Mouse (Mus musculus) right cerebral cortex, adult 2 months (tissue): Measurements from ENCODE around the gene Oprm1.
A peak's percentile ranks its signal among the peaks of the same experiment; 100 is the strongest.

ENCODE experiments used
- DNase-seq, 2 experiments: peaks; one replicate each; pipeline ENCODE4 v3.0.0; 2021 to 2022; ENCODE audit warnings: low spot score in 2 of 2

The Oprm1 gene

DNA sequence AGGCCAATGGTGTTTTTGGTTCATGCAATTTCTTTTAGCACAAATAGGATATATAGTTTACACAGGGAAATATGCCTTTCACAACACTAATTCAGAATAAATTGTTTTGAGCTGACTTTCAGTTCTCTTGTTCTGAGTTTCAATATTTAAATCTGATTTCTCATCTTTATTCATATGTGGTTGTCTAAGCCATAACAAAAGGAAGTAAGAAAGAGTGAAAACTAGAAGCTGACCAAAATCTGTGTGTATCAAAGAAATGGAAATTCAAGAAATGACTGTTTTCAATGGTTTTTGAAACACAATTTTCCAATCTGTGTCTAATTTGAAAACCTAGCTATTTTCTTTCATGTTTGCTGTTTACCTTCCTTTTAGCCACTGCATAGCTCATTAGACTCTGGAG lies 282.7 kb downstream of the Oprm1 start:
- DNase-seq, result no peak

DNA sequence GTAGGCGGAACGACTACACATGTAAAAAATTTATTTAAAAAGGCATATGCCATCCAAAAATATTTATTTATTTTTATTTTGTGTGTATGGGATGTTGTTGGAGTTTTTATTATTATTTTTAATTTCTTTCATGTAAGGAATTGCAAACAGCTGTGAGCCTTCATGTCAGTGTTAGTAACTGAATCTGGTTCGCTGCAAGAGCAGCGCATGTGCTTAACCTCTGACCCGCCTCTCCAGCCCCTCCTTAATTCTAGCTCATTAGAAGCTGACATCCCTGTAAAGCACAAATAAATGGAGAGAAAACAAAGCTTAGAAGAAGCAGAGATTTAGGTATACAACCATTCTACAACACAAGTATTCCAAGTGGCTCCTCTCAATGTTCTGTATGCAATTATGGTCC lies 285.6 kb downstream of the Oprm1 start:
- no peak for DNase-seq

DNA sequence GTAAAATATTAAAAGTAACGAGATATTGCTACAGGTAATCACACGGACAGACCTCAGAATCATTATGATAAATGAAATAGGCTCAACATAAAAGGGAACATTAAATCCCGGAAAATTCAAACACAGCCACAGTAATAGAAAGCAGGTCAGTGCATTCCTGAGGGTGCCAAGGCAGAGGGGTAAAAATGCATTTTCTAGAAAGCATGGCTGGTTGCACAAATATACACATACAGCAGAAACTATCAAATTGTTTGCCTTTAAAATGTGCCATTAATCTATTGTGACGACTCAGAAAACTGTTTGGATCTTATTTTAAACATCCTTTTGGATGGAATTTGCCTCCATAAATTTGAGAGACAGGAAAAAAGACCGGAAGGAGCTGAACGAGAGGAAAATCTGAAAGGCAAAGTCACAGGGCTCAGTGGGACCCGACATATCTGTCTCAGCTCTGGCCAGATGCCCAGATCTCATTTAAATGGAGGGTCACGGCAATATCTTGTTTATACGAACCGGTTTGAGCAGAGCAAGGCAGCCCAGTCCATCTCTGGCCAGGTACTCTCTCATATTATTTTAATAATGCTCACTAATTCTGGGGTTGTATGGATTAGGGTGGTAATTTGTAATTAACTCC lies 289.1 kb downstream of the Oprm1 start:
- no peak for DNase-seq

DNA sequence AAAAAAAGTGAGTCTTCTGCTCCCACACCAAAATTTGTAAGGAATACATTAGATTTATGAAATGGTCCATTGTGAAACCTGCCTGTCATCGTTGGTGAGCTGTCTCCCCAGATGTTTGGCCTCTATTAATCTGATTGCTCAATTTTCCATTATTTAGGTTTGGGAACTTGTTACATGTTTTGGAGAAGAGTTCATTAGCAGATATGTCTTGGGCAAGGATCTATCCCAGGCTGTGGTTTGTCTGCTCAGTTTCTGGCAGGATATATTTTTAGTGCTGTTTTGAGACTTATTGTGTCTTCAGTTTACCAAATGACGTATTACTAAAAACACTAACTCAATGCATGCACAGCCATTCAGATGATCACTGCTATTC lies 289.6 kb downstream of the Oprm1 start:
- no peak for DNase-seq

DNA sequence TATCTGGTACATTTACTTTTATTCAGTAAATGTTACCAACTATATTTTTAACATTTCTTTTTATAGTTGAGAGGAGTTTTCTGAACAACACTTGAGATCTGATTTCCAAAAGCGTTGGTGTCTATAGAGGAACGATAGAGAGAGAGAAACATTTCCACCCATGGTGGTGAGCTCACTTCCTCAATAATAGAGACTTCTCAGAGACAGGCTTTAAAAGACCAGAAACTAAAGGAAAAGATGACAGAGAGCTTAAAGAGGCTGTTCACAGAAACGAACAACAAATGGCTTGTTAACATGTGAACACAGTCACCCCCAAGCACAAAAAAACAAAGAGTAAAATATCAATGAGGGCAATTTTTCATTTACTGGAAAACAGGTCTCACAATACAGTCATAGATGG lies 291.6 kb downstream of the Oprm1 start:
- DNase-seq, result no peak

DNA sequence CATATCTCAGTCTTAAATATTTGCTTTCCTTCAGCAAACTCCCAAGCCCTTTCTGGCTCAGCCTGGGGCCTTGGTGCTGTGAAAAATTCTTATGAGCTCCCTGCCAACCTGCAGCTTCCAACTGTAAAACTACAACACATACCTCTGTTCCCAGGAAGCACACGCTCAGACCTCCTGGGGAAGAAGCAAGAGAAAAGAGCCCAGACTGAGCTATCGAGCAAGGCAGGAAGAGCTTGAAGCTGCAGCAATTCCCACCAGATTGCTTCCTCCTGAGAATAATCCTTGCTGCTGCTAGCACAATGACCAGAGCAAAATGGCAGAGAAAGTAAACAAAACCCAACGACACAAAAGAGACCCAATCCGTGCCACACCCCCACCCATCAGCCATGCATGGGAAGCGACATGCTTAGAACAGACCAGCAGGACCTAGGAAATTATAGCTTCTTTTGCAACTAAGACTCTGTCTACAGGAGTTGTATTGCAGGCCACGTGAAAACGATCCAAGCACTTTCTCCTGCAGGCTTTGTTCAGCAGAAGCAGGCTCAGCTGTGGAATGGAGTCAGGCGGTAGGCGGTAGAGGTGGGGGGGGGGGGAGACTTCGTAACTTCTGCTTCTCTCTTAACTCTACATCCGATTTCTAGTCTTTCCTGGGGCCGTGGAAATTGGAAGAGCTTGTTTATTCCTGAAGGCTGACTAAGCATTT lies 294.2 kb downstream of the Oprm1 start, which contains the start of gene Ipcef1:
Gene Ipcef1 (minus strand): TSS at position 164 of the 703 bp plus-strand sequence.
- DNase-seq, result no peak

DNA sequence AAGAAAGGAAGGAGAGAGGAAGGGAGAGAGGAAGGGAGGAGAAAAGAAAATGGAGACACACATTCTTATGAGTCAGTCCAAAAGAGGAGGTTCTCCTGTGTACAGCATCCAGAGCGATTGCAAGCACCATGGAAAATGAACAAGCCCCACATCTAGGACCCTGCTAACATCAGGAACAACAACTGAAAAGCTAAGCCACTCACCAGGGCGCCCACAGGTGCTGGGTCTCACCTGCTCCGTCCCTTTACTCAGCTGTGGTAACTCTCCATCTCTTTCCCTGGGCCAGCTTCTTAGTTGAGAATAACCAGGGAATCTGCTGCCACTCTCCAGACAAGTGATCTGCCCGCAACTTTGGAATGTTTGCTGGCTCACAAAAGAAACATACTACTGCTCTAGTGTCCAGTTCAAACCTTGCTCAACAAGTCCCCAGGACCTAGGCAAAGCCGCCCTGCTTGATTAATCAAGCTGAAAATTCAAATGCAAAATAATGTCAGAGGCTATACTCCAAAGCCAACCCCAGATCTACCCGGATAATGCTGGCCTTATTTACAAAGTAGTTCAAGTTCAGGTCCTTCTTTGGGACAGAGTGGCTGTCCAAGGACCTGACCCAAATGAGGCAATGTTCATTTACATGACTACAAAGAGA lies 296.4 kb downstream of the Oprm1 start:
- DNase-seq, result no peak

DNA sequence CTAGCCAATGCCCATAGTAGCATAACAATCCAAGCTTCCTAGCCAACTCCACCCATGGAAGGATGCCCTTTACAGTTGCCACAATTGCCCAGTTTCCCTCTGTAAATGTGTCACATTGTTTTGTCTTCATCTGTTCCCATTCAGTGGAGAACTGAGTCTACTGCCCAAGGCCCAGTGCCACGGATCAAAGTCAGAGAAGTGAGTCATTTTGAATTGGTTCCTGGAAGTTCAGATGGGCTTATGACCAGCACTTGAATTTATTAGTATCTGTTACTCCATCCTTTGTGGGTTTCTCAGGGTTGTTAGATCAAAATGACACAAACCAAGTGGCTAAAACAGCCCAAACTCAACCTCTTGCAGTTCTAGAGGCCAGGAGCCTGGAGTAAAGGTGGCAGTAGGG lies 299.2 kb downstream of the Oprm1 start:
- DNase-seq, result no peak

DNA sequence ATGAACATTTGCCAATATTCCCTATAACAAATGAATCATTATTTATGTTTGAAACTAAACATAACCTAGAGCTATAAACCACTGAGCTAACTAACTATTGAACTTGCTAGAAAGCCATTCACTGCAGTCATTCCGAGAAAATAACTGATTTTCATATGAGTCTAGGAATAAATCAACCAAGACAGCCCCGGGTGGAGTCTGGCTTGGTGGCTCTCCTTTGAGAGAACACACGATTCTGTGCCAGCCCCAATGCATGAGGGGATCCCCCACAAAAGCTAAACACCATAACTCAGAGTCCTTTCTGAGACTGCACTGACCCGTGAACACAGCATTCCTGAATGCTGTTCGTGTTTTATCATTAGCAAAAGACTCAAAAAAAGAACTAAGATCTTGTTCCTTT lies 302.0 kb downstream of the Oprm1 start:
- DNase-seq, result no peak

DNA sequence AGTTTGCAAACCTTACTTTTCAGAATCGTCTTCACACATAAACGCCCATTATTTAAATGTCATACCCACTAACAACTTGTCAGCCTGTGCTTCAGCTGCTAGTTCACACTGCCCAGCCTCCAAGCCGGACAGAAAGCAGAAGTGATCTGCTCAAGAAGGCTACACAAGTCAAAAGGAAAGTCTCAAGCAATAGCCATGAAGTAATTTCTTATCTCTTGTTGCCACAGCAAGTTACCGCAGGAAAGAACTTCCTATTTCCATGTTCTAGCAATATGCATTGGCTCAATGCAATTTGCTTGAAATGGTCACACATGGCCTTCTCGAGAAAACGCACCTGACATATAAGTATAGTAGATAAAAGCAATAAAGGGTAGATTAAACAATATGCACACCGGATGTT lies 304.7 kb downstream of the Oprm1 start:
- DNase-seq, result no peak

DNA sequence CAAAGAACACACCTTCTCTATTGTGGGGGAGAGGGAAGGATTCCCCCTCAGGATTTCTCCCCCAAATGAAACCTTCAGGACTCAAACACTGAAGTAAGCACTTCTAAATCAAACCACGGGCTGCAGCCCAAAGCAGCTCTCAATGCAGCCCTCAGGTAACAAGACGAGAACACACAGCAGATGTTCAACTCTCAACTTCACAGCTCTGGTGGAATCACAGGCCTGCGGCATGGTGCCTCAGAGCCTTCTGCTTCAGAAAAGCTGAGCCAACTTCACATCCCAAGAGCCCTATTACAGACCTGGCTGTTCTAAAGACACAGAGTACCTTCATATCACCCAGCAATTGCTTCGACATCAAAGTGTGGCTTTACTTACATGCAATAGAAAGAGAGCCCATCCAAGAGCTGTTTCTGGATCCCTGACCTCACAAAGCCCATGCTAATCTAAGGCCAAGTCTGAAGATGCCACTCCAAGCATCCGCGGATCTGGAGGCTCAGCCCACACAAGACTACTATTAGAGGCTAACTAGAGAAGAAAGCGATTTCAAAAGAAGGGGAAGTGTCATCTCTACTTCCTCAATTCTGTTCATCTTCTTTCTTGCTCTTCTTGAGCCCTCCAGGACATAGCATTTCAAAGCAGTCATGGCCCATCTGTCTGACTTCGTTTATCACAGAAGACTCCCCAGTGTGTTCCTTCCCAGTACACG lies 305.6 kb downstream of the Oprm1 start:
- DNase-seq, result no peak

DNA sequence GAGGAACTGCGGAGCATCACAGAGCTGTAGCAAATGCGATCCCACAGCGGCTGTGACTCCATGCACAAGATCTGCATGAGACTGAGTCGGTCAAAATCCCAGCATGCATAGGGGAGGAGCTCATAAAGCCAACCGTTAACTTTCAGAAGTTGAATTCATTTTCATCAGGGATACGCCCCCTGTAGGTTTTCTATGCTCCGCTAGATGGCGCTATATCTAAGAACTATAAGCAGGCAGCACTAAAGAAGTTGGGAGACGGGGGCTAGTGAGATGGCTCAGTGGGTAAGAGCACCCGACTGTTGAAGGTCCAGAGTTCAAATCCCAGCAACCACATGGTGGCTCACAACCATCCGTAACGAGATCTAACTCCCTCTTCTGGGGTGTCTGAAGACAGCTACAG lies 310.3 kb downstream of the Oprm1 start:
- DNase-seq, result no peak

DNA sequence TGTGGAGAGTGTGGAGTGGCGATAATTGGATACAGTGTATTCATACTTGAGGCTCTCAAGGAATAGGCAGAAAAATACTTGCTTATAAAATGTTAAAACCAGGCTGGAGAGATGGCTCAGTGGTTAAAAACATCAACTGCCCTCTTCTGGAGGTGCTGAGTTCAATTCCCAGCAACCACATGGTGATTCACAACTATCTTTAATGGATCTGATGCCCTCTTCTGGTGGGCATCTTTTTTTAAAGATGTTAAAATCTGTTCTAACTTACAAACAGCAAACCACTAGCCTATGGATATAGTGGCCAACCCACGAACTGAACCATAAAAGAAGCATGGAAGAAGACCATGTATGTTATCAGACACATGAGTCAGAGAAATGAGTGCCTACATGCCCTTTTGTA lies 310.8 kb downstream of the Oprm1 start:
- no peak for DNase-seq

DNA sequence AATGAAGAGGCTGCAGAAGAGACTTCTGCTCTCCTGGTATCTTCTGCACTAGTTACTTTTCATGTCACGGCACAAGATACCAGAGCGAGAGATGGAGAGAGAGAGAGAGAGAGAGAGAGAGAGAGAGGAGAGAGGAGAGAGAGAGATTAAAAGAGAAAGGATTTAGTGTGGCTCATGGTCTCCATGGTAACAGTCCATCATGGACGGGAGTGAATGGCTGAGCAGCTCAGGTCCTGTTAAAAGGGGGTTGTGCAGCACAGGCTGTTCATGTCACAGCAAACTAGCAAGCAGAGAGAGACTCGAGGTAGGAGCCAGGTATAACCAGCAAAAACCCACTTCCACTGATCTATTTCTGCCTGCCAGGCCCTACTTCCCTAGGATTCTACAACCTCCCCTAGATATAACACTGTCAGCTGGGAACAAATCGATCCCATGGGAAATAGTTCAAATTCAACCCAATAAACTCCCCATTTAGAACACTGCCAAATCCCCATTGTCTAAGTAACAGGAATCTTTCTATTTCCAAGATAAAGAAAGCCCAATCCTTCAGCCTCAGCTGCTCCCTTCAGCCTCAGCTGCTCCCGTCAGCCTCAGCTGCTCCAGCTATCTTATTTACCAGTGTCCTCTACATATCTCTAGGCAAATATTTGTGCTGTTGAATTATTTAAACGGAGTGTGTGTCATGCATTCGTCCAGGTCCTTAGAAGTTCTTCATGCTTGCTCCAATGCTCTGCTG lies 312.0 kb downstream of the Oprm1 start:
- DNase-seq, result no peak

DNA sequence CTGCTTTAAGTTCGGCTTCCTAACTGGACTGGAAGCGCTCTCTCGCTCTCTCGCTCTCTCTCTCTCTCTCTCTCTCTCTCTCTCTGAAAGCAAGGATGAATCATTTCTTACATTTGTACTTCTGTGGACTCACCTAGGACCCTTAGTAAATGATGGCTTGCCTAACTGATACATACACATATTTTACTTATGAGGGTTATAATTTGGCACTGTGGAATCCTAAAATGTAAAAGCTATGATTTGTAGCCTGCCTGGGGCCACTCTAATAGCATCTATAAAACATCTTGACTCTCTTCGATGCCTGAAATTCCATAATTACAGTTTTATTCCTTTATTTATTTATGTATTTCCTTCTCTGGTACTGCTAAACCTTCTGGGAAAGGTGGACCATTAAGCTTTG lies 312.6 kb downstream of the Oprm1 start:
- no peak for DNase-seq

DNA sequence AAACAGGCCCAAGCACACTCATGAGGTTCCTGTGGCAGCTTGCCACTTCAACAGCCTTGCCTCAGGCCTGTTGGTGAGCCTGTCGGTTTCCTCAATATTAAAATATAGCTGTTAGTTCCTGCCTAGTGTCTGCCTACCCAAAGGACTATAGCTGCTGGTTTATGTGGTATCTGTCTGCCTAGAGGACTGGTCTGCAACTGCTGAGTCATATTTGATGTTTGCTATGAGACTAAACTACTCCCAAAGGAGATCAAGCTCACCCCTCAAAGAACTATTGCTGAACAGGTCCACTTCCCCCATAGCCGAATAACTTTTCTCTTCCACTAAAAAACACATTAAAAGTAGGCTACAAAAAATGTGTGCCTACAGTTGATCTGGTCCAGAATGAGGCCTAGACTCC lies 315.9 kb downstream of the Oprm1 start:
- DNase-seq, result no peak

DNA sequence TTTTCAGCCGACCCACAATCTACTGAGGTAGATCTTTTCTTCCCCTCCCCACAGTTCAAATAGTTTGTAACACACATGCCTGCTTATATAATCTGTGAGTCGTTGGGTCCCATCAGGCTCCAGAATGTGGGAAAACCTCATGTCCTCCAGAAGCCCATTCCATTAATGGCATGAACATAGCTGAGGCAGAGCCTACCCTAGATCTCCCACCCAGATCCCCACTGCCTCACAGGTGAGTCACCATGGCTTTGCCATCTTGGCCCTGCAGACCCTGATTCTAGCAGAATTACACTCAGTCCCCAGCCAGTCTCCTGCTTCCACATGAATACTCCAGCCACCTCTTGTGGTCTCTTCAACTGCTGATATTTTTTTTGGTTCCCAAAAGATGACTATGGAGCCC lies 317.4 kb downstream of the Oprm1 start:
- no peak for DNase-seq

DNA sequence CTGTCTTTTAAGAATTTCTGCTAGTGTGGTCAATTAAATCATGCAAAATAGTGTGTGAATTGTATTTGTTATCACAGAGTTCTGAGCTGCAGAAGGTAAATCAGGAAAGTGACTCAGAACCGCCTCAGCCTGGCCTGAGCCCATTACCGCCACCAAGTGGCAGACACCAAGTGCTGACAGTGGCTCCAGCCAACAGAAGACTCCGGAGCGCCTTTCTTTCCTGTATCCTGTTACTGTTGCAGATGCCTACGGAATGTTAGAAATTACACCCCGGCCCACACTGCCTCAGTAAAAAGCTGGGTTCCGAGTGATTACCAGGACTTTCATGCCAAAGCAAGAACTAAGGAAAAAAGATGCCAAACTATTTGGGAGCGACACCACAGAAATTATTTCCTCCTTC lies 317.9 kb downstream of the Oprm1 start:
- DNase-seq, result peak; percentile 85 to 87

DNA sequence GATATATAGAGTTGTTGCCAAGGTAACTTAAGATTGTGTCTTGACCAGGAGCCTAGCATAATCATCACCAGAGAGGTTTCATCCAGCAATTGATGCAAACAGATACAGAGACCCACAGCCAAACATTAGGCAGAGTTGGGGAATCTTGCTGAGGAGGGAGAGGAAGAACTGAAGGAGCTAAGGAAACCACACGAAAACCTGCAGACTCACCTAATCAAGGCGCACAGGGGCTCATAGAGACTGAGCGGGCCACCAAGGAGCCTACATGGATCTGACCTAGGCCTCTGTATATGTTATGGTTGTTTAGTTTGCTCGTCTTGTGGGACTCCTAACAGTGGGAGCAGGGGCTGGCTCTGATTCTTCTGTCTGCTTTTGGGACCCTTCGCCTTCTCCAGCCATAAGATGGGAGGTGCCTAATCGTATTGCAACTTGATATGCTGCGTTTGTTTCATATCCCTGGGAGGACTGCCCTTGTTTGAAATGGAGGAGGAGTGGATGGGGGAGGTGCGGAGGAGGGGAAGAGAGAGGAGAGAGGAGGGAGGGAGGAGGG lies 318.4 kb downstream of the Oprm1 start:
- DNase-seq, result no peak

DNA sequence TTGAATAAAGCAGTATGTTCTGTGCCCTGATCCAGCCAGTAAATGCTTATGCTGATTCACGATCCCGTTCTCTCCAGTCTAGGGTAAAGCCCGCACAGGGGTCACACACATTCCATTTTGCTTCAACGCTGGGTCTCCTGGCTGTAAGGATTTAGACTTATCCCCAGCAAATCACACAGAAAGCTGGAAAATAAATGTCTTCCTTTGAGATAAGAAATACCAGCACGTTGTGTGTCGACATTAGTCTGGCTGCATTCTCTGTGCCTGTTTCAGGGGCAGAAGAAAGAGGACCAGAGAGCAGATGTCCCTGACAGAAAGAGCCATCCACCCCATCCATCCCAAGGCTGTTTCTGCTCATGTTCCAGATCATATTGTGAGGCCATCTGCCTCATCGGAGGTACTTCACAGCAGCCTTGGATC lies 319.1 kb downstream of the Oprm1 start:
- DNase-seq, result no peak

DNA sequence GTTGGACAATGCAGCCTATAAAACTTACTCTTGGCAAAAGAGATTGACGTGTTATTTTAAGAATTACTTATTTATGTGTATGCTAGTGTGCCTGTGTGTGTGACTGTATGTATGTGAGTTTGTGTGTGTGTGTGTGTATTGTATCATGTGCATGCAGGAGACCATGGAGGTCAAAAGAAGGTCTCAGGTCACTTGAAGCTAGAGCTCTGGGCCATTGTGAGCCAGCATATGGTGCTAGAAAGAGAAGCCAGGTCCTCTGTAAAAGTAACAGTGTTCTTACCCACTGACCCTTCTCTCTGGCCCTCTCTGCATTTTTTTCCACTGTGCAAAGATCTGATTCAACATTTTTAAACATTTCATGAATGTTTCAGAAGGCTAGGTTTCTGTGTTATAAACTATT lies 319.7 kb downstream of the Oprm1 start:
- no peak for DNase-seq
